In the genomic region with DNA sequence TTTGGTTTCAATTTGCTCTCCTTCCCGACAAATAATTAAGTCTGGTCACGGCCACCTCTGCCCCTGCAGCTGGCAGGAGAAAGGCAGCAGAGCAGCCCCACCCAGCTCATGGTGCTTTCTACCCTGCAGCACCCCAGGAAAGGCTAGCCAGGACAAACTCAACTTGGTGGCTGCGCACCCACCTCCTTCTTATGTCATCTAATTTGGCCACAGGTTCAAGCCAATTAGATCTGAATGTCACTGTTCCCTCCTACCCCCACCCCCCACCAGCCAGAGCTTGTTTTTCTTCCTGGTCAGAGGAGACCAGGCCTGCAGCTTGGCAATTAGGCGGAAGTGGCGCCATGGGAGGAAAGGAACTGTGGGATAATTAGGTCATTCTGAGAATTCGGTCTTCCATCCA, we compare ENCODE assay signal across 9 mouse cellular contexts.
A peak's percentile ranks its signal among the peaks of the same experiment; 100 is the strongest.
DNase-seq lines count a peak whose midpoint lies in the region; ATAC-seq lines count a peak whose summit lies in the region.
"Had no signal": no experiment of that assay in that cellular context is flagged by ENCODE, and none has a peak within 500 bp of the region (broad histone marks: within the 10 kb centered on the region; RNA-seq: fewer than 3 reads in every experiment).

No protein-coding gene starts in this region.

- peak; percentile 35 for DNase-seq in adrenal gland, postnatal 14 days
- DNase-seq in adrenal gland, adult 2 months: no peak
- DNase-seq in midbrain, embryonic 10.5 days (ENCODE audit: low spot score): no peak
- DNase-seq in retina, embryonic 14.5 days (ENCODE audit: low spot score): peak; percentile 47
- no peak for DNase-seq in urinary bladder, postnatal 14 days (ENCODE audit: low spot score)
- no peak for DNase-seq in cerebellum, adult 18-20 months
- DNase-seq: lung, adult 18-20 months had no signal

- no peak overlapping the region for H3K4me3 ChIP-seq in midbrain, embryonic 13.5 days (replicated peaks)
- H3K4me3 ChIP-seq in midbrain, embryonic 10.5 days: no peak overlapping the region
- no peak overlapping the region for H3K4me3 ChIP-seq in kidney, embryonic 15.5 days (replicated peaks)

- H3K4me1 ChIP-seq in midbrain, embryonic 13.5 days (replicated peaks): peaks cover 7% of the 10 kb centered on the region; the same call in 1 of the 2 replicates
- peaks cover 4% of the 10 kb centered on the region; the same call in 1 of the 2 replicates for H3K4me1 ChIP-seq in midbrain, embryonic 10.5 days
- H3K4me1 ChIP-seq in kidney, embryonic 15.5 days: peaks cover 4% of the 10 kb centered on the region; the same call in 1 of the 2 replicates

- H3K4me2 ChIP-seq in midbrain, embryonic 13.5 days (replicated peaks): no peak overlapping the region
- no peak overlapping the region for H3K4me2 ChIP-seq in kidney, embryonic 15.5 days

- 0 out of 2 replicates have a peak, but pooled peaks have one; percentile 43 for ATAC-seq in midbrain, embryonic 13.5 days
- peak; percentile 40; the same call in 1 of the 2 replicates for ATAC-seq in kidney, embryonic 15.5 days (replicated peaks; ENCODE audit: low FRiP score)

- no peaks in the 10 kb centered on the region for H3K36me3 ChIP-seq in midbrain, embryonic 13.5 days
- H3K36me3 ChIP-seq in midbrain, embryonic 10.5 days: no peaks in the 10 kb centered on the region
- H3K36me3 ChIP-seq in kidney, embryonic 15.5 days: peaks cover 9% of the 10 kb centered on the region; the same call in 1 of the 2 replicates

- no peak overlapping the region for H3K27ac ChIP-seq in midbrain, embryonic 13.5 days
- H3K27ac ChIP-seq in midbrain, embryonic 10.5 days (replicated peaks): no peak overlapping the region
- H3K27ac ChIP-seq in kidney, embryonic 15.5 days: no peak overlapping the region; the same call in 1 of the 2 replicates

- H3K9me3 ChIP-seq in midbrain, embryonic 13.5 days: 0 out of 2 replicates have a peak, but pooled peaks cover 2% of the 10 kb centered on the region
- H3K9me3 ChIP-seq in midbrain, embryonic 10.5 days (replicated peaks): peaks cover 3% of the 10 kb centered on the region; the same call in 1 of the 2 replicates
- 0 out of 2 replicates have a peak, but pooled peaks cover 3% of the 10 kb centered on the region for H3K9me3 ChIP-seq in kidney, embryonic 15.5 days (replicated peaks)

- H3K9ac ChIP-seq in midbrain, embryonic 13.5 days (replicated peaks): no peak overlapping the region
- H3K9ac ChIP-seq in kidney, embryonic 15.5 days: no peak overlapping the region

- no peaks in the 10 kb centered on the region for H3K27me3 ChIP-seq in midbrain, embryonic 13.5 days
- H3K27me3 ChIP-seq in midbrain, embryonic 10.5 days (ENCODE audit: low read depth, poor library complexity, severe bottlenecking): no peaks in the 10 kb centered on the region
- H3K27me3 ChIP-seq in kidney, embryonic 15.5 days: no peaks in the 10 kb centered on the region

- 51% methylated on average over 6 of the region's 6 CpGs for WGBS in midbrain, embryonic 13.5 days
- 78% methylated on average over 6 of the region's 6 CpGs for WGBS in midbrain, embryonic 10.5 days
- 63% methylated on average over 6 of the region's 6 CpGs for WGBS in kidney, embryonic 15.5 days

Comparison
In these comparisons a context has a peak if more than half of its experiments do, and no peak if none do; other contexts are left out.
1. DNase-seq: peak in adrenal gland, postnatal 14 days (single experiment) and retina, embryonic 14.5 days (single experiment); none in adrenal gland, adult 2 months (single experiment), midbrain, embryonic 10.5 days (single experiment), urinary bladder, postnatal 14 days (single experiment) and cerebellum, adult 18-20 months (0 of 2).